Mouse (Mus musculus) T-helper 1 cell (primary cell): ENCODE measurements at regions not wholly inside any gene's neighbourhood (a gene's known extent, or its start where the extent isn't known, plus 50 kb on each side); places are given as distances from the start of the nearest gene placed in this dataset.

ENCODE experiments used
- in situ Hi-C: fragments of 300-600 bp; cut with MboI, MseI; formaldehyde crosslinking; loops from one replicate; pipeline ENCODE4 v1.15.1; 2025; ENCODE audit warnings: high pct_unique_total_duplicates

- in situ Hi-C loops: no loop called here
Observed at GRCm38 (mm10) chr1:137461189-137461588, 500.9 kb upstream of the Nr5a2 start.

GRCm38 (mm10) chr1:137453446-137454208, 493.4 kb upstream of the Nr5a2 start:
- in situ Hi-C loops: no loop called here

GRCm38 (mm10) chr1:137452749-137453148, 492.5 kb upstream of the Nr5a2 start:
- in situ Hi-C loops: no loop called here

- in situ Hi-C loops: no loop called here
Observed at GRCm38 (mm10) chr1:137446497-137446896, 486.2 kb upstream of the Nr5a2 start.

- in situ Hi-C loops: loop anchor here (10.0 kb wide), 1 partner anchor 997 kb away; no protein-coding TSS in a partner anchor
Observed at GRCm38 (mm10) chr1:137428110-137428509, 467.9 kb upstream of the Nr5a2 start.

- in situ Hi-C loops: no loop called here
Observed at GRCm38 (mm10) chr1:137418388-137418787, 458.1 kb upstream of the Nr5a2 start.

- in situ Hi-C loops: no loop called here
Observed at GRCm38 (mm10) chr1:137396736-137397135, 436.5 kb upstream of the Nr5a2 start.

- in situ Hi-C loops: no loop called here
Observed at GRCm38 (mm10) chr1:137387509-137387908, 427.3 kb upstream of the Nr5a2 start.

GRCm38 (mm10) chr1:137378072-137378985, 418.1 kb upstream of the Nr5a2 start:
- in situ Hi-C loops: loop anchor here (10.0 kb wide), 1 partner anchor 64 kb away; no protein-coding TSS in a partner anchor

GRCm38 (mm10) chr1:137376685-137377084, 416.4 kb upstream of the Nr5a2 start:
- in situ Hi-C loops: loop anchor here (10.0 kb wide), 1 partner anchor 62 kb away; no protein-coding TSS in a partner anchor

- in situ Hi-C loops: loop anchor here (10.0 kb wide), 1 partner anchor 60 kb away; no protein-coding TSS in a partner anchor
Observed at GRCm38 (mm10) chr1:137374641-137375040, 414.4 kb upstream of the Nr5a2 start.

GRCm38 (mm10) chr1:137373509-137374420, 413.5 kb upstream of the Nr5a2 start:
- in situ Hi-C loops: loop anchor here (10.0 kb wide), 1 partner anchor 59 kb away; no protein-coding TSS in a partner anchor

- in situ Hi-C loops: loop anchor here (10.0 kb wide), 1 partner anchor 57 kb away; no protein-coding TSS in a partner anchor
Observed at GRCm38 (mm10) chr1:137372236-137372635, 412.0 kb upstream of the Nr5a2 start.

GRCm38 (mm10) chr1:137364396-137364795, 404.1 kb upstream of the Nr5a2 start:
- in situ Hi-C loops: no loop called here

GRCm38 (mm10) chr1:137363969-137364368, 403.7 kb upstream of the Nr5a2 start:
- in situ Hi-C loops: no loop called here

- in situ Hi-C loops: no loop called here
Observed at GRCm38 (mm10) chr1:137363561-137363960, 403.3 kb upstream of the Nr5a2 start.

GRCm38 (mm10) chr1:137360688-137361570, 400.7 kb upstream of the Nr5a2 start:
- in situ Hi-C loops: no loop called here

GRCm38 (mm10) chr1:137355941-137356512, 395.8 kb upstream of the Nr5a2 start:
- in situ Hi-C loops: no loop called here

GRCm38 (mm10) chr1:137352390-137353027, 392.3 kb upstream of the Nr5a2 start:
- in situ Hi-C loops: no loop called here
